In the genomic region with DNA sequence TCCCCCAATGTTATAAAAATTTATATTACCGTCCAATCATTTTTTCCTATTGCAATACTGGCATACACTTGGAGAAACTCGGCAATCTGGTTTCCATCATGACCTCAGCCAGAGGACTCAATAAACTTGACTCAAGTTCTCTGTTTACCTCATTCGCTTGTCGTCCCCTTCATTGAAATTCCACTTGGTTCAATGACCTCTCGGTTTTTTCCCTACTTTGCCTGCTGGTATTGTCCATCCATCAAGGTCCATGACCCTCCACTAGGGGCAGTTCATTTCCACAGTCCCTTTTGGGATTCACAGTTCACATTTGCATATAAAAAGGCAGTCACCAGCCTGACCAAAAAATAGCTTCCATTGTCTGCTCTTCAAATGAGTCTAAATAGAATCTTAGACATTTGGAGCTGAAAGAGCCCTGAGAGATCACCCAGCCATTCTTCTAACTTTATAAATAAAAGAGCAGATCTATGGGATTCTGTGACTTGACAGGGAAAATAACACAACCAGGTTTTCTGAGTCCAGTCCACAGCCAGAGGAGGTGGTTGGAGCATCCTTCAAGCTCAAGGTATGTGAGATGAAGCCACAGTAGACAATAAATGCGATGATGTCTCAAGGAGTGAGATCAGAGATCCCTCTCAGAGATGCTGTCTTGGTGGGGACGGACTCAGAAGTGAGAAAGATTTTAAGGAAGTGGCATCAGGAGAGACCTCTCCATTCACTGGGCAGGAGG, we compare ENCODE assay signal across 11 mouse cellular contexts.
A peak's percentile ranks its signal among the peaks of the same experiment; 100 is the strongest.
DNase-seq lines count a peak whose midpoint lies in the region; ATAC-seq and TF ChIP-seq lines count a peak whose summit lies in the region.
"Had no signal": no experiment of that assay in that cellular context is flagged by ENCODE, and none has a peak within 500 bp of the region (broad histone marks: within the 10 kb centered on the region; RNA-seq: fewer than 3 reads in every experiment).

No protein-coding gene starts in this region.

- no peak overlapping the region for H3K27ac ChIP-seq in heart, embryonic 11.5 days (ENCODE audit: low read depth, low read length)
- H3K27ac ChIP-seq in limb, embryonic 13.5 days, result peak overlapping the region; percentile 10; the same call in 1 of the 2 replicates
- no peak overlapping the region for H3K27ac ChIP-seq in limb, embryonic 10.5 days
- H3K27ac ChIP-seq in limb, embryonic 14.5 days (replicated peaks; ENCODE audit: low read depth, low read length), result no peak overlapping the region
- H3K27ac ChIP-seq: macrophage had no signal

- DNase-seq in heart, adult 11 months, result peak; percentile 87
- DNase-seq in limb, embryonic 10.5 days (ENCODE audit: low spot score), result no peak
- no peak for DNase-seq in Patski (ENCODE audit: low read depth, low spot score)
- peak; percentile 59 for DNase-seq in limb, embryonic 14.5 days (ENCODE audit: low spot score)
- no peak for DNase-seq in spleen, postnatal 14 days (ENCODE audit: low spot score in 2 of 2)
- DNase-seq in adrenal gland, postnatal 25 days, result no peak
- DNase-seq: kidney, postnatal 25 days; right cerebral cortex, postnatal 4 days had no signal

- CTCF ChIA-PET in Patski (lab: Charles Lee), result no interaction called here

- no peak overlapping the region for H3K4me2 ChIP-seq in heart, embryonic 11.5 days
- no peak overlapping the region for H3K4me2 ChIP-seq in limb, embryonic 13.5 days (replicated peaks)
- H3K4me2 ChIP-seq in limb, embryonic 14.5 days (replicated peaks; ENCODE audit: low read depth, low read length, severe bottlenecking), result no peak overlapping the region

- H3K27me3 ChIP-seq in heart, embryonic 11.5 days (ENCODE audit: control insufficient read depth, insufficient read depth, low read length), result no peaks in the 10 kb centered on the region
- no peaks in the 10 kb centered on the region for H3K27me3 ChIP-seq in limb, embryonic 13.5 days
- no peaks in the 10 kb centered on the region for H3K27me3 ChIP-seq in limb, embryonic 10.5 days (ENCODE audit: low read depth, poor library complexity, severe bottlenecking)
- no peaks in the 10 kb centered on the region for H3K27me3 ChIP-seq in Patski
- H3K27me3 ChIP-seq in limb, embryonic 14.5 days (ENCODE audit: control insufficient read depth, insufficient read depth, low read length), result no peaks in the 10 kb centered on the region

- no peak overlapping the region for H3K9ac ChIP-seq in heart, embryonic 11.5 days (ENCODE audit: low read depth, low read length)
- H3K9ac ChIP-seq in limb, embryonic 13.5 days, result no peak overlapping the region
- no peak overlapping the region for H3K9ac ChIP-seq in limb, embryonic 14.5 days (ENCODE audit: low read depth, low read length, severe bottlenecking)

- no peaks in the 10 kb centered on the region for H3K36me3 ChIP-seq in heart, embryonic 11.5 days (ENCODE audit: control insufficient read depth, insufficient read depth, low read length)
- H3K36me3 ChIP-seq in limb, embryonic 13.5 days, result no peaks in the 10 kb centered on the region
- H3K36me3 ChIP-seq in limb, embryonic 10.5 days, result no peaks in the 10 kb centered on the region
- no peaks in the 10 kb centered on the region for H3K36me3 ChIP-seq in limb, embryonic 14.5 days (ENCODE audit: control insufficient read depth, insufficient read depth, low read length)

- no peak for ATAC-seq in heart, embryonic 11.5 days (replicated peaks; ENCODE audit: insufficient number of reproducible peaks, low FRiP score, low TSS enrichment)
- no peak for ATAC-seq in limb, embryonic 13.5 days (ENCODE audit: low FRiP score, low read depth)
- ATAC-seq in Patski, result no peak
- ATAC-seq in limb, embryonic 14.5 days (ENCODE audit: low FRiP score, low read depth), result no peak

- 73% methylated on average over 7 of the region's 7 CpGs for WGBS in heart, embryonic 11.5 days (ENCODE audit: insufficient replicate concordance)
- 48% methylated on average over 7 of the region's 7 CpGs for WGBS in limb, embryonic 13.5 days
- WGBS in limb, embryonic 10.5 days, result 72% methylated on average over 7 of the region's 7 CpGs
- WGBS in limb, embryonic 14.5 days, result 45% methylated on average over 7 of the region's 7 CpGs

- in situ Hi-C loops in Patski (cut with MboI; ENCODE audit: low pct_unique_long_range_greater_than_20kb), result no loop called here

- H3K4me1 ChIP-seq in heart, embryonic 11.5 days (ENCODE audit: control insufficient read depth, insufficient read depth, low read length), result no peaks in the 10 kb centered on the region
- H3K4me1 ChIP-seq in limb, embryonic 13.5 days, result peaks cover 26% of the 10 kb centered on the region
- peaks cover 17% of the 10 kb centered on the region for H3K4me1 ChIP-seq in limb, embryonic 10.5 days
- peaks cover 11% of the 10 kb centered on the region for H3K4me1 ChIP-seq in limb, embryonic 14.5 days (ENCODE audit: control insufficient read depth, insufficient read depth, low read length)

- H3K9me3 ChIP-seq in heart, embryonic 11.5 days (replicated peaks; ENCODE audit: control insufficient read depth, low read length), result no peaks in the 10 kb centered on the region
- H3K9me3 ChIP-seq in limb, embryonic 13.5 days, result no peaks in the 10 kb centered on the region
- no peaks in the 10 kb centered on the region for H3K9me3 ChIP-seq in limb, embryonic 10.5 days (replicated peaks)
- H3K9me3 ChIP-seq in limb, embryonic 14.5 days (ENCODE audit: control insufficient read depth, low read length), result no peaks in the 10 kb centered on the region

- H3K4me3 ChIP-seq in heart, embryonic 11.5 days (ENCODE audit: low read depth, low read length), result no peak overlapping the region
- no peak overlapping the region for H3K4me3 ChIP-seq in limb, embryonic 13.5 days
- H3K4me3 ChIP-seq in limb, embryonic 10.5 days, result no peak overlapping the region
- H3K4me3 ChIP-seq in limb, embryonic 14.5 days (replicated peaks; ENCODE audit: low read length), result no peak overlapping the region

- TF ChIP-seq CTCF in Patski (IDR thresholded peaks at IDR 0.05), result peak; percentile 36

- POLR2A ChIA-PET in Patski (lab: Charles Lee), result no interaction called here

- no peak for TF ChIP-seq POLR2A in limb, embryonic 14.5 days (IDR thresholded peaks at IDR 0.05; ENCODE audit: borderline replicate concordance, extremely low read depth, insufficient read depth, insufficient read length)

Comparison
In these comparisons a context has a peak if more than half of its experiments do, and no peak if none do; other contexts are left out.
1. DNase-seq: peak in heart, adult 11 months (single experiment) and limb, embryonic 14.5 days (single experiment); none in limb, embryonic 10.5 days (single experiment), Patski (single experiment), spleen, postnatal 14 days (0 of 2) and adrenal gland, postnatal 25 days (single experiment).